Mouse (Mus musculus): Measurements from ENCODE around the gene Mrpl46.

GRCm38 (mm10) chr7:78753752-78754457 lies 29.4 kb downstream of the Mrpl46 start:
- TF ChIP-seq CTCF (IDR thresholded peaks at IDR 0.05; ENCODE audit: control insufficient read depth, insufficient read depth, insufficient replicate concordance, low read depth, low read length) (no peak), POLR2A (IDR thresholded peaks at IDR 0.05; ENCODE audit: control insufficient read depth, low read depth, low read length) (no peak)
